Mouse (Mus musculus) CH12.LX (cell line): ENCODE measurements at regions not wholly inside any gene's neighbourhood (a gene's known extent, or its start where the extent isn't known, plus 50 kb on each side); places are given as distances from the start of the nearest gene placed in this dataset.

Source experiments
- DNase-seq: peaks from one replicate; pipeline ENCODE4 v3.0.0-alpha.2; 2013; ENCODE audit errors: extremely low read depth
- H3K27ac ChIP-seq: 2 replicates; pipeline ENCODE4 v1.5.1; 2012; ENCODE audit warnings: low read depth, mild to moderate bottlenecking, control low read depth, moderate library complexity; ENCODE audit not compliant: insufficient read depth
- H3K27me3 ChIP-seq: replicated peaks from 2 replicates; pipeline ENCODE3; 2012; ENCODE audit warnings: inconsistent platforms
- H3K36me3 ChIP-seq, 2 experiments: replicated peaks in 1 of 2; 2 replicates each; pipeline versions ENCODE3 to v1.6.1; 2012; ENCODE audit warnings: inconsistent platforms in 1 of 2, low read length in 1 of 2, mild to moderate bottlenecking in 1 of 2, mixed read lengths in 1 of 2, moderate library complexity in 1 of 2; ENCODE audit not compliant: control insufficient read depth in 1 of 2, insufficient read depth in 1 of 2
- H3K4me1 ChIP-seq, 2 experiments: 2 replicates each; pipeline ENCODE4 v1.6.1; 2012; ENCODE audit warnings: inconsistent platforms in 1 of 2, moderate library complexity in 1 of 2; ENCODE audit not compliant: insufficient read depth in 2 of 2, control insufficient read depth in 1 of 2
- H3K4me2 ChIP-seq: 2 replicates; pipeline ENCODE4 v1.6.1; 2012; ENCODE audit warnings: low read depth, mild to moderate bottlenecking, control low read depth; ENCODE audit not compliant: poor library complexity, insufficient read depth, severe bottlenecking
- H3K4me3 ChIP-seq, 3 experiments: fragments of 150-350 bp in 1 of 3; sonication (generic) in 1 of 3; replicated peaks in 1 of 3; 2 replicates each; pipeline versions ENCODE3 to v1.5.1; 2011 to 2012; ENCODE audit warnings: low read depth in 2 of 3, low read length in 2 of 3, mild to moderate bottlenecking in 2 of 3, moderate library complexity in 2 of 3, control low read depth in 1 of 3, improper control_type of control experiment in 1 of 3, inconsistent platforms in 1 of 3, mixed read lengths in 1 of 3; ENCODE audit not compliant: poor library complexity in 1 of 3
- H3K79me2 ChIP-seq: replicated peaks from 2 replicates; pipeline ENCODE4 v1.6.1; 2012; ENCODE audit warnings: mild to moderate bottlenecking, moderate library complexity; ENCODE audit not compliant: control insufficient read depth, poor library complexity, insufficient read depth, severe bottlenecking; ENCODE audit errors: extremely low read depth
- H3K9ac ChIP-seq: 2 replicates; pipeline ENCODE4 v1.6.1; 2012; ENCODE audit warnings: low read depth, mild to moderate bottlenecking, control low read depth, moderate library complexity; ENCODE audit not compliant: insufficient read depth
- H3K9me3 ChIP-seq: replicated peaks from 2 replicates; pipeline ENCODE3; 2012; ENCODE audit warnings: low read length, inconsistent platforms, mixed read lengths
- CHD2 ChIP-seq: IDR thresholded peaks from 2 replicates; pipeline ENCODE4 v1.6.1; 2011; ENCODE audit warnings: low read length, improper control_type of control experiment
- CTCF ChIP-seq, 2 experiments: IDR thresholded peaks in 1 of 2; conservative IDR thresholded peaks in 1 of 2; 2 replicates each; pipeline ENCODE4 v1.5.1; 2011 to 2012; ENCODE audit warnings: low read depth in 2 of 2, low read length in 2 of 2, improper control_type of control experiment in 1 of 2, inconsistent platforms in 1 of 2, mild to moderate bottlenecking in 1 of 2, moderate library complexity in 1 of 2
- ELF1 ChIP-seq: IDR thresholded peaks from 2 replicates; pipeline ENCODE4 v1.6.1; 2014; ENCODE audit warnings: low read depth, mild to moderate bottlenecking, inconsistent platforms, low read length, improper control_type of control experiment
- ETS1 ChIP-seq: conservative IDR thresholded peaks from 2 replicates; pipeline ENCODE4 v1.6.1; 2012; ENCODE audit warnings: low read depth, mild to moderate bottlenecking, inconsistent platforms, low read length, improper control_type of control experiment, moderate library complexity
- HCFC1 ChIP-seq: IDR thresholded peaks from 2 replicates; pipeline ENCODE4 v1.6.1; 2012; ENCODE audit warnings: low read depth, mild to moderate bottlenecking, inconsistent platforms, low read length, improper control_type of control experiment
- JUN ChIP-seq: IDR thresholded peaks from 2 replicates; pipeline ENCODE4 v1.6.1; 2011; ENCODE audit warnings: low read depth, mild to moderate bottlenecking, low read length, improper control_type of control experiment, moderate library complexity; ENCODE audit not compliant: insufficient read depth
- KAT2A ChIP-seq: IDR thresholded peaks from 2 replicates; pipeline ENCODE4 v1.6.1; 2012; ENCODE audit warnings: low read length, improper control_type of control experiment, inconsistent platforms; ENCODE audit not compliant: insufficient replicate concordance
- MAFK ChIP-seq: IDR thresholded peaks from 2 replicates; pipeline ENCODE4 v1.6.1; 2011; ENCODE audit warnings: low read length, improper control_type of control experiment; ENCODE audit not compliant: insufficient replicate concordance
- MEF2A ChIP-seq: IDR thresholded peaks from 2 replicates; pipeline ENCODE4 v1.6.1; 2014; ENCODE audit warnings: low read depth, mild to moderate bottlenecking, inconsistent platforms, low read length, improper control_type of control experiment, borderline replicate concordance
- MXI1 ChIP-seq: IDR thresholded peaks from 2 replicates; pipeline ENCODE4 v1.6.1; 2011; ENCODE audit warnings: mild to moderate bottlenecking, low read depth, low read length, improper control_type of control experiment
- MYC ChIP-seq: IDR thresholded peaks from 2 replicates; pipeline ENCODE4 v1.6.1; 2011; ENCODE audit warnings: low read depth, mild to moderate bottlenecking, improper control_type of control experiment, low read length
- NELFE ChIP-seq: IDR thresholded peaks from 2 replicates; pipeline ENCODE4 v1.6.1; 2011; ENCODE audit warnings: low read depth, low read length, improper control_type of control experiment
- POLR2A ChIP-seq: IDR thresholded peaks from 2 replicates; pipeline ENCODE4 v1.6.1; 2011; ENCODE audit warnings: low read depth, mild to moderate bottlenecking, improper control_type of control experiment, low read length
- POLR2AphosphoS2 ChIP-seq: IDR thresholded peaks from 2 replicates; pipeline ENCODE4 v1.6.1; 2011; ENCODE audit warnings: low read depth, low read length, improper control_type of control experiment
- RAD21 ChIP-seq: IDR thresholded peaks from 2 replicates; pipeline ENCODE4 v1.6.1; 2011; ENCODE audit warnings: low read depth, mild to moderate bottlenecking, low read length, improper control_type of control experiment, moderate library complexity
- RCOR1 ChIP-seq: conservative IDR thresholded peaks from 2 replicates; pipeline ENCODE4 v1.6.1; 2012; ENCODE audit warnings: low read depth, mild to moderate bottlenecking, inconsistent platforms, low read length, improper control_type of control experiment
- SMC3 ChIP-seq: IDR thresholded peaks from 2 replicates; pipeline ENCODE4 v1.6.1; 2011; ENCODE audit warnings: low read depth, low read length, improper control_type of control experiment
- TBP ChIP-seq: conservative IDR thresholded peaks from 2 replicates; pipeline ENCODE4 v1.6.1; 2011; ENCODE audit warnings: low read depth, low read length, improper control_type of control experiment
- TCF12 ChIP-seq: IDR thresholded peaks from 2 replicates; pipeline ENCODE4 v1.6.1; 2014; ENCODE audit warnings: low read depth, mild to moderate bottlenecking, inconsistent platforms, low read length, improper control_type of control experiment
- UBTF ChIP-seq: IDR thresholded peaks from 2 replicates; pipeline ENCODE4 v1.6.1; 2012; ENCODE audit warnings: low read depth, mild to moderate bottlenecking, inconsistent platforms, low read length, improper control_type of control experiment, moderate library complexity
- ZC3H11A ChIP-seq: IDR thresholded peaks from 2 replicates; pipeline ENCODE4 v1.6.1; 2012; ENCODE audit warnings: low read depth, mild to moderate bottlenecking, inconsistent platforms, low read length, improper control_type of control experiment
- ZKSCAN1 ChIP-seq: IDR thresholded peaks from 2 replicates; pipeline ENCODE4 v1.6.1; 2012; ENCODE audit warnings: low read depth, inconsistent platforms, low read length, improper control_type of control experiment, borderline replicate concordance
- ZNF384 ChIP-seq: IDR thresholded peaks from 2 replicates; pipeline ENCODE4 v1.6.1; 2012; ENCODE audit warnings: low read depth, low read length, improper control_type of control experiment, inconsistent platforms
- dilution Hi-C: fragments of 300-500 bp; cut with MboI; formaldehyde crosslinking; loops from 2 replicates; pipeline ENCODE4 v1.14.3; 2020; ENCODE audit warnings: low sequenced_read_pairs; ENCODE audit not compliant: extremely low pct_unique_long_range_greater_than_20kb, extremely low pct_ligation_motif_present
- in situ Hi-C: fragments of 300-500 bp; cut with MboI; formaldehyde crosslinking; loops from 3 replicates; pipeline ENCODE4 v1.14.3; 2019; ENCODE audit warnings: low sequenced_read_pairs, low pct_ligation_motif_present, low pct_unique_long_range_greater_than_20kb, mixed read lengths

GRCm38 (mm10) chr12:29213625-29214024, 314.6 kb upstream of the Myt1l start:
- no peaks in the 10 kb centered on the region for H3K9me3 ChIP-seq
- no peak overlapping the region for H3K9ac ChIP-seq
- H3K27ac ChIP-seq, result no peak overlapping the region
- DNase-seq, result no peak
- dilution Hi-C loops, result no loop called here
- in situ Hi-C loops, result no loop called here
- no peaks in the 10 kb centered on the region for H3K36me3 ChIP-seq
- H3K79me2 ChIP-seq, result no peaks in the 10 kb centered on the region
- H3K4me3 ChIP-seq, result no peak overlapping the region
- no peak for TF ChIP-seq MAFK
- no peak for TF ChIP-seq TBP
- no peak for TF ChIP-seq NELFE
- TF ChIP-seq RCOR1, result no peak
- TF ChIP-seq HCFC1, result no peak
- no peak for TF ChIP-seq MYC
- TF ChIP-seq ETS1, result no peak
- TF ChIP-seq JUN, result no peak
- no peak for TF ChIP-seq CTCF (conservative IDR thresholded peaks at IDR 0.05 in 1 of 2, IDR thresholded peaks at IDR 0.05 in 1 of 2; ENCODE audit: low read depth in 2 of 2, low read length in 2 of 2)
- no peak for TF ChIP-seq SMC3
- no peak for TF ChIP-seq ZC3H11A
- TF ChIP-seq UBTF, result no peak
- no peak for TF ChIP-seq POLR2AphosphoS2
- no peak for TF ChIP-seq MXI1
- no peak for TF ChIP-seq ELF1
- TF ChIP-seq CHD2, result no peak
- TF ChIP-seq POLR2A, result no peak
- TF ChIP-seq ZKSCAN1, result no peak
- no peak for TF ChIP-seq TCF12
- no peak for TF ChIP-seq KAT2A
- TF ChIP-seq, all 38 proteins: peak for 0
- no peak overlapping the region for H3K4me2 ChIP-seq
- no peaks in the 10 kb centered on the region for H3K27me3 ChIP-seq
- H3K4me1 ChIP-seq, result no peaks in the 10 kb centered on the region

- H3K9ac ChIP-seq, result no peak overlapping the region
- no peak for DNase-seq
- H3K27ac ChIP-seq, result no peak overlapping the region
- in situ Hi-C loops (no loop called here), dilution Hi-C loops (no loop called here)
- no peak overlapping the region for H3K4me3 ChIP-seq
- H3K9me3 ChIP-seq, result no peaks in the 10 kb centered on the region
- no peaks in the 10 kb centered on the region for H3K79me2 ChIP-seq
- H3K36me3 ChIP-seq, result no peaks in the 10 kb centered on the region
- H3K27me3 ChIP-seq, result no peaks in the 10 kb centered on the region
- TF ChIP-seq ZC3H11A, result no peak
- no peak for TF ChIP-seq NELFE
- no peak for TF ChIP-seq KAT2A
- no peak for TF ChIP-seq RAD21
- no peak for TF ChIP-seq MXI1
- no peak for TF ChIP-seq ZNF384
- no peak for TF ChIP-seq TBP
- no peak for TF ChIP-seq UBTF
- TF ChIP-seq POLR2A, result no peak
- no peak for TF ChIP-seq CTCF (conservative IDR thresholded peaks at IDR 0.05 in 1 of 2, IDR thresholded peaks at IDR 0.05 in 1 of 2; ENCODE audit: low read depth in 2 of 2, low read length in 2 of 2)
- no peak for TF ChIP-seq MEF2A
- H3K4me1 ChIP-seq, result no peaks in the 10 kb centered on the region
- no peak overlapping the region for H3K4me2 ChIP-seq
These were observed 306.1 kb upstream of the Myt1l start for GRCm38 (mm10) chr12:29222099-29222498.
